Mouse (Mus musculus) retina, embryonic 14.5 days (tissue): ENCODE measurements around the gene Tmem176a.
"Not testable (repeated sequence)": the region's sequence is repeated elsewhere in the genome, so short reads cannot be mapped to it uniquely, and the experiment has no call there.

Experiments used
- DNase-seq: peaks from one replicate; pipeline ENCODE4 v3.0.0-alpha.2; 2015; ENCODE audit warnings: low spot score

The Tmem176a gene

DNA sequence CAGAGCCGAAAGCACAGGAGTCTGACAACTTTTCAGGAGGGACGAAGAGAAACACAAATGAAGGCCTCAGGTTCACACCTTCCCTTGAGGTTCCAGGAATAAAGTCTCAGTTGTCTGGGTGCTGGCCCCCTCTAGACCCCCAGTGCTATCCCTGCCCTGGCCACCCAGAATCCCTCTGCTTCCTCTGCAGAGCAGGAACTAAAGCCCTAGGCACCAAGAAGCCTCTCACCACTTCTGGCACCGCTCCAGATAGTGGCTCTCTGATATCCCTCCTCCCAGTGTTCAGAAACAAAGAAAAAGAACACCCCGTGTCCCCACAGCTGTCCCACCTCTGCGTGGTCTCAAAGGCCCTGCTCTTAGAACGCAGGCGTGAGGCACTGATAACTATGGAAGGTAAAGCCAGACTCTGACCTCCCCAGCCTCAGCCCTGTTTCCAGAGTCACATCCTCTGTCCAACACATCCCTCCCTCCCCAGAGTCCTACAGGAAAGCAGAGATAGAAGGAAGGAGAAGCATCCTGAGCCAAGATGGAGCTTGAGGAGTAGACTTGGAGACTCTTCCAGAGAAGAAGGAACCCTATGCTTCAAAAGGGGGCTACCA is at the start of gene Tmem176a:
Tmem176a (plus strand) TSS at position 549 of the 599 bp plus-strand sequence.
- DNase-seq, result peak; percentile 66

DNA sequence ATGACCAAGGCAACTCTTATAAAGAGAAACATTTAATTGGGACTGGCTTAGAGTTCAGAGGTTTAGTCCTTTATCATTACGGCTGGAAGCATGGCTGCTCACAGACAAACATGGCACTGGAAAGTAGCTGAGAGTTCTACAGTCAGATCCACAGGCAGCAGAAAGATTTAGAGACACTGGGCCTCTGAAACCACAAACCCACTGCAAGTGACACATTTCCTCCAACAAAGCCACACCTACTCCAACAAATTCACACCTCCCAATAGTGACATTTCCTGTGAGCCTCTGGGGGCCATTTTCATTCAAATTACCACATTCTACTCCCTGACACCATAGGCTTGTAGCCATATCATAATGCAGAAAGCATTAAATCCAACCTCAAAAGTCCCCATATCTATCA is 38.8 kb upstream of the Tmem176a start:
- no peak for DNase-seq

DNA sequence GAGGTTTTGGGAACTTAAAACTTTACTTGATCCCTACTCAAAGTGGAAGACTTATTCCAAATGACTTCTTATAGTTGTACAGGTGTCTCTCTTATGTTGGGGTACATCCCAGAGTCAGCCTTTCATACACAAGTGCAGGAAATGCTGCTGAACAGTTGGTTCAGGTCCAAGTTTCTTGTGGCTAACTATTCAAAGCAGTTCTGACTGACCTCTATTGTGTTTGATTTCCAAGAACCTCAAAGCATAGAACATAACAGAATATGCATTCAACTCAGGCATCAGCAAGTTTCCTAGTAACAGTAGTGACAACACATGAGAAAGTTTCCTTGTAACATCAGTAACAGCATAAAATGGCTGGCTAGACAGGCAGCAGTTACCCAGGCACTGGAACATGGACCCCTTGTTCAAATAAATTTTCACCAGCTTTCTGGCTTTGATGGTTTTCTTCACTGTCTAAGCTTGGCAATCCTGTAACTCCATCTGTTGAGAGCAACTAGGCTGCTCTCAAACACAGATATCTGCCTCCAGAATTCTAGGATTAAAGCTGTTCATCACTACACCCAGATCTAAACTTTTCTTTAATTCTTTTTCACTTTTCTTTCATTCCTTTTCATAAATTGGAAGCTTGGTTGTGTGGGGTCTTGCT is 37.2 kb upstream of the Tmem176a start:
- DNase-seq, result no peak

DNA sequence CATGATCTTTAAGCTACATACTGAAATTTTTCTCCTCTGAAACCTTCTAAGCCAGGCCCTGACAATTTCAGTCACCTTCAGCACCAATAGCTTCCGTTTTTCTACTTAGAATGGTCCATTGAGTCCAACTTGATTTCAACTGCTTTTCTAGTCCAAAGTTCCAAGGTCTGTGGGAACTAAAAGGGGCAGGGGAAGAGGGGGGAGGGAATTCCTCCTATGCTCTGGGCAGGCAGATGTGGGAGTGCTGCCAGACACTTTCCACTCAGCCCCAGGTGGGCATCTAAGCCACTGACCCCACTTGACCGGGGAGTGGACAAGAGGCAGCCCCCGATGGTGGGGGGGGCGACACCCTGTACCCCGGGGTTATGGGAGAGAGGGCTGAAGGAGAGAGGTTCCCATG is 36.4 kb upstream of the Tmem176a start:
- no peak for DNase-seq

DNA sequence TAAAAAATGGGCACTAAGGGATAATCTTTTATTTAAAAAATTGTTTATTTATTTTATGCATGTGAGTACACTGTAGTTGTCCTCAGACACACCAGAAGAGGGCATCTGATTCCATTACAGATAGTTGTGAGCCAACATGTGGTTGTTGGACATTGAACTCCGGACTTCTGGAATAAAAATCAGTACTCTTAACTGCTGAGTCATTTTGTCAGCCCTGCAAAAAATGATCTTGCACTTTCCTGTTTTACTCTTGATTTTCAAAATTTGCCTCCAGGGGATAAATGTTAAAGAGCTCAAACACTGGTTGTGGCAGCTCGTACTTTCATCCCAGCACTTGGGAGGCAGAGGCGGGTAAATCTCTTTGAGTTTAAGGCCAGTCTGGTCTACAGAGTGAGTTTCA is 34.0 kb upstream of the Tmem176a start:
- no peak for DNase-seq

DNA sequence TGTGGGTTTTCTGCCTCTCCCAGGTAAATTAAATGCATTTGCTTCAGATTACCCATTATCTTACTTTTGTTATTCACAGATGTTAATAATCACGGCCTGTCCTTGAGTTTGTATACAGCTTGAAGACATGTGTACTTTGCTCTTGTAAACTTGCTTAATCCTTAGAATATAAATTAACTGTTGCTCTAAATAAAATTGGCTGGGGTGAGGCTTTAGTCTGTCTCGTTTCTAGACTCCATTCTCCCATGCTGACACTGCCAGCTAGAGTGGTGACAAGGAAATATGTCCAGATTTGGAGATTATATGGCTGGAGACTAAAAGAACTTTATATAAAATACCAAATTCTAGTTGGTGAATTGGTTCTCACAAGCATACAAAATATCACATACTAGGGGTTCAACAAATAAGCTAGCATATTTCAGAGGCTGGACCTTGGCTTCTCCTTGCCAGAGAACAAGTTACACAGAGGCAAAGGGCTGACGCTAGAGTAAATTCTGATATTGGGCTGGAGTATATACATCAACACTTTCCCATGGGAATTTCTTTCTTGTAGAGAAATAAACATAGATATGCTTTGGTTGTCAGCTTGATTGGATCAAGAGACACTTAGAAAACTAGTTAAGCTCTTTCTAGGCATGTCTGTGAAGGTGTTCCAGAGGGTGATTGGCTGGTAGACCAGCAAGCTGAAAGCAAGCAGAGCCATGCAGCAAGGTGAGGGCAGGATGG is 31.1 kb upstream of the Tmem176a start:
- no peak for DNase-seq

DNA sequence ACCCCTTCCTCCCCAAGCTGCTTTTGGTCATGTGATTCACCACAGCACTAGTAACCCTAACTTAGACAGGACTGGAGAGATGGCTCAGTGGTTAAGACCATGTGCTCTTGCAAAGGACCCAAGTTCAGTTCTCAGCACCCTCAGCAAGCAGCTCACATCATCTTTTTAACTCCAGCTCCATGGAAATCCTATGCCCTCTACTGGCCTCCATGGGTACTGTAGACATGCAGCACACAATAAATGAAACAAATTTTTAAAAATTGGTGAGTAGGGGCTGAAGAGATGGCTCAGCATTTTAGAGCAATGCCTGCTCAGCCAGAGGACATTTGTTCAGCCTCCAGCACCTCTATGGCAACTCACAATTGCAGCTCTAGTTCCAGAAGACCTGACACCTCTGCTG is 25.7 kb upstream of the Tmem176a start:
- peak; percentile 8 for DNase-seq

DNA sequence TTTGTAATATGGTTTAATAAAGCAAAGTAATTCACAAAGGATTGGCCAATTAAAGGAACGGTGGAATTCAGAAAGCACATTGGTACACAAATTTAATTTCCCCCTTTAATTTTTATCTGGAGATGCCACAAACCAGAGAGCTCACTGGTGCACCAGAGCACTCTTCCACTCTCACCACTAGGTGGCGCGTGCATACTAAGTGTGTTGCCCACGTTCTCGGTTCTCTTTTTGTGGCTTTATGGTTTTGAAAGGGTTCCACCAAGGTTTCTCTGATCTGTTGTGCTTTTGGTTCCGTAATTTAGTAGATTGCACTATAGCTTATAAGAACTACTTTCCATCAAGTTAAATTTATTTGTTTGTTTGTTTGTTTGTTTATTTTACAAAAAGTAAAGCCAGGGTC is 22.9 kb upstream of the Tmem176a start:
- peak; percentile 92 for DNase-seq

DNA sequence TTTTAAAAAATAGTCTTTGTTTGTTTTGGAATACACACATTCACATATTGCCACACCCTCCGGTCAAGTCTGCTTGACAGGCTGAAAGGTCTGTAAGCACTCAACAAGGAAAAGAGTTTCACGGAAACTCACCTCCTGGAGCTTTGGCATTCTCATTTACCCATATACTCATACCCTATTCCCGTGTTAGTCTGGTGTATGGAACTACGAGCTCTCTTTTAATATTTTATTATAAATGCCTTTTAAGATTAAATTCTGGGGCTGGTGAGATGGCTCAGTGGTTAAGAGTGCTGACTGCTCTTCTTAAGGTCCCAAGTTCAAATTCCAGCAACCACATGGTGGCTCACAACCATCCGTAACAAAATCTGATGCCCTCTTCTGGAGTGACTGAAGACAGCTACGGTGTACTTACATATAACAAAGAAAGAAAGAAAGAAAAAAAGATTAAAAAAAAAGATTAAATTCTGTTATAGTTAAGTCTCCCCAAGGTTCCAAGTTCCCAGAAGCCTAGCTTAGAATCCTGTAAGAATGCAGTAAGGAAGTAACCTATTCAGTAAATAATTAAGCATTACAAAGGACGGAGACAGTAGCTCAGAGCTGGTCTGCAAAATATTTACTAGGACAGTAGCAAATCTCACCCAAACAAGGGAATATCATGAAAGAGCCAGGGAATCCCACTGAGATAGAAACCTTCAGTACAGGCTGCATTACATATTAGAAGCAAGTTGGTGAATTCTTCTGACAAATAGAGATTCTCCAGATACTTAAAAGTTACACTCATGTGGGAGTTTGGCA is 18.5 kb upstream of the Tmem176a start:
- not testable (repeated sequence) for DNase-seq

DNA sequence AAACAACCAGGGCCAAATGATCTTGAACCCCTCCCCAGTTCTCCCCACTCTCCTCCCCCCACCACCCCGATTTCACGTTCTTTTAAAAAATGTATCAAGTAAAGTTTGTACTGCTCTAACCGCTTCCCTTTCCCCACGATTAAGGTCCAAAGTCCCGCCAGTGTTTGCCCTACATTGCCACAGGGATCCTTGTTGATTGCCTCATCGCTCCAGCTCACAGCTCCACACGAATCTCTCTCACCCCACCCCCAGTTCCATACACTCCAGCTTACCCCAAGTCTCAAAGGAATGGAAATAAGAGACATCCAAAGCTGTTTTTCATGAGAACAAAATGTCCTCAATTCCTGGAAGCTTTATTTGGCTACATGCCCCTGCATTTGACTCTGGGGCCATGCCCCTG is 15.7 kb upstream of the Tmem176a start:
- no peak for DNase-seq

DNA sequence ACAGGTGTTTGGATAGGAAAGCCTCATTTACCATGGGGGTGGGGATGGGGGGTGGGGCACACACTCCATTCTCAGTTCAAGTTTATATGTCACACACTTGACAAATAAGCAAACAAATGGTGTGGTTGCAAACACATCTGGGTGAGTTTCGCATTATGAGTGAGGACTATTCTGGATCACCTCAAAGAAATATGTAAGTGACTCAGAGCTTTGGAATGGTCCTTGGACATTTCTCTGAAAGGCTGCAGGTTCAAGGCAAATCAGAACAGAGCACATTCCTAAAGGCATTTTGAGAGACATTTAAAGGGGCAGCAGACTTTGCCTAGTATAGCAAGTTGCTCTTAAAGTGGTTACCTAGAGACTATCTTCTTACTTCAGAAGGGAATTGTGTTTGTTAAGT is 11.7 kb upstream of the Tmem176a start:
- no peak for DNase-seq

DNA sequence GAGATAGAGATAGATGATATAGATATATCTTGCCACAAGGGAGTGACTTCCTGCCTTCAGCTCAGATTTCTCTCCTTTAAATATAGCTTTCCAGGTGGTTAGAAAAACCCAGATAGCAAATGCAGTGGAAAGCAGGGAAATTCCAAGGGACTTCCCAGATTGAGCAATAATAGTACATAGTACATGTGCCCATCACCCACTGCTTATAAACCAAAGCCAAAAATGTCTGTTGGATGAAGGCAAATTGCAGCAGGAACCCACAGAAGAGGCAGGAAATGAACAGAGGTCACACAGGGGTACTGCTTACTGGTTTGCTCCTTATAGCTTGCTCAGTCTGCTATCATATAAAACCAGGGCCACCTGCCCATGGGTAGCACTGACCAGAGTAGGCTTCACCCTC is 11.1 kb upstream of the Tmem176a start:
- DNase-seq, result no peak

DNA sequence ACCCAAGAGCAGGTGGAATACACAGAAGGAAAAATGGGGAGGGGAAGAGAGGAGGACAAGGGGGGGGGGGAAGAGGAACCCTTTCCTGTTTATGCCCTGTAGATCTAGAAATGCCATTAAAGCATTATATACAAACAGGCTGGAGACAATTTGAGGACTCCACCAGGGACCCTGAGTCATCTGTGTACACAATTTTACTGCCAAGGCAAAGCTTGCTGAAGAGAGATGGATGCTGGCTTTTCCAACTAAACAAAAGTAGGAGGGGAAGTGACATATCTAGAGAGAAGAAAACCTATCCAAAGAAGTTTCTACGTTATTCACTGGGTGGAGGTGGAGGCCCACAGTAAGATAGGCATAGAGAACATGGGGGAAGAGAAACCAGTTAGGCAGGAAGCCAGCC is 10.5 kb upstream of the Tmem176a start:
- no peak for DNase-seq

DNA sequence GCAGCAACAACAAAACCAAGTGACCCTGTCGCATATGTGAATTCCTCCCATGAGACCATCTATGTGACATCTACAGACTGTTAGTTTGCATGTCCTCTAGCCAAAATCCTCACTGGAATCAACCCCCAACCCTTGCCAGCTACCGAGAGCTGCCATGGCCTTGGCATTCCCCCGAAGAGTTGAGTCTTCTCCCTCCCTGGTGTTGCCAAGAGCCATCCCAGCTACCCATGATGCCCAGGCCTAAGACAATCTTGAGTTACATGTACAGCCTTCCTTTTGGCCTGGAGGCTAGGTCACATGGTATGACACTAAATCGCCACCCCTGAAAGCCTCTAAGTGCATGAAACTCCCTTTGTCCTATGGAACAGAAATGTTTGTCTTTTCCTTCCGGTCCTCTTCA is 9.6 kb upstream of the Tmem176a start:
- no peak for DNase-seq

DNA sequence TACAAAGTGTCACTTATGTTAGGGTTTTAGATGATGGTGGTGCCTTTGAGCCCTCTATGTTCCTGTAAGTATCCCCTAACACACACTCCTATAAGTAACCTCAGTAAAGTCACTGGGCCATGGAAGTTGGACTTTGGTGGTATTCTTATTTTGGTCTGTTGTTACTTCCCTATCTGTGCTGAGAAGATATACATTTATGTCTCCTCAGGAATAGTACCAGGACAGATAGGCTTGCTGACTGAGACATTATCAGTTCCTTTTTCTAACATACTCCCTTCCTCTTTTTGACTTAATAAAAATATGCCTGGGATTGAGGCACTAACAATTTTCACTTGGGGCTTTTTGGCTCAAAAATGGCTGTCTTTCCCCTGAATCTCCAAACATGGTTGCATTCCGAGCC is 8.3 kb upstream of the Tmem176a start:
- DNase-seq, result no peak

DNA sequence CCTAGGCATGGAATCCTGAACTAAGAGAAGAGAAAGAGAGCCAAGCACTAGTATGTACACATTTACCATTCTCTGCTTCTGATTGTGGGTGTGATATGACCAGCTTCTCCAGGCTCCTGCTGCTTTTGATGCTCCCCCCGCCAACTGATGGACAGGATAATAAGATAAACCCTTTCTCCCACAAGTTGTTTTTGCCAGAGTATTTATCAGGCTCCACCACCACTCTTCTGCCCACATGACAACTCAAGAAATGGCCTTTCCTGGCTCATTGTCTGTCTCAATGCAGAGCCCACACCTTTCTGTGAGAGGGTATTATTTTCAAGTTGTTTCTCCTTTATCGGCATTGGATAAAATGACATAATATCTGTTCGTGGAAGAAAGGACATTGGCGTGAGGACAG is 7.2 kb upstream of the Tmem176a start:
- DNase-seq, result no peak

DNA sequence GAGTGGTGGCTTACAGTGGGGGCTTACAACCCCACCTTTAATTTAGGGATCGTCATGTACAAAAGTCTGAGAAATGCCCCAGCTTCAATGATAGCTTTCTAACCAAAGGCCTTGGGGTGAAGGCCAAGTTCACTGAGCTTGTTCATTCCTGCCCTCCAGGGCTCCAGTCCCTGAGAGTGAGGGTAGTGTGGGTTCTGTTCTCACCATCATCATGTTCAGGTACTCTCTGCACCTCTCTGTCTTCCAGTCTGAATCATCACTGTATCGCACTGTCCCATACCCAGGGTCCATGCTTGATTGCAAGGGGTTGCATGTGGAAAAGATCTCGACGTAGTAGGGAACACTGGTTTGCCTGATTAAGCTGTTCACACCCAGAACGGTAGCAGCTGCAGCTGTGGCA is 5.5 kb upstream of the Tmem176a start:
- DNase-seq, result no peak

DNA sequence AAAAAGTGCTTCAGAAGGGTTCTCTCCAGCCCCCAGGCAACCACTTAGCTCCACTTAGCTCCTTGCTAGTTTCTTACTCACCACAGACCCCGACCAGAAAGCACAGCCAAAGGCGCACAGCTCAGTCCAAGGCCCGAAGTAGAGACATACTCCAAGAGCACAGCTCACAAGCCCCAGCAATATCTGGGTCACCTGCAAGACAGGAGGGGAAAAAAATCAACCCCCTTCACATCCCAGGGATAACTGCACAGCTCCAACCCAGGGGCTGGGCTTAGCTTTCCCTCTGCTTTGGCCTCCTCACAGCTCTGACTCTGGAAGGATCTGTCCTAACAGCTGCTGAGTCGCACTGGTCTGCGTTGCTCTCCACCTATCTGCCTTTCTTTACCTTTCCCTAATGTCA is 4.6 kb upstream of the Tmem176a start:
- no peak for DNase-seq

DNA sequence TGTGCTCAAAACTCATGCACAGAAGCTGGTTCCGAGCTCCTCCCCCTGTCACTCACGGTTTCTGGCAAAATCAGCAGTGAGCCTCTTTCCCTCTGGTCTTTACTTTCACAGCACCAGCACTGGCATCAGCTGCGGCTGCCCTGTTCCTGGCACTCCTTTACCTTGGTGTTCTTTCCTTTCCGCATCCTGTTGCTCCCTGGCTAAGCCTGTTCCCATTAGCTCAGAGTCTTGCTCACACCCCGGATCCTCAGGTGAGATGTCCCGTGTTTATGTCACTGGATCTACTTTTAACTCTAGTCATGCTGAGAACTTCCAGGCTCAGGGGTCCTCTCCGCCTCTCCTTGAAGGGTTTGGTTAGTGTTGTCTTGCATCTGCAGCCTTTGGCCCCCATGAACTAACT is 3.2 kb upstream of the Tmem176a start:
- no peak for DNase-seq

DNA sequence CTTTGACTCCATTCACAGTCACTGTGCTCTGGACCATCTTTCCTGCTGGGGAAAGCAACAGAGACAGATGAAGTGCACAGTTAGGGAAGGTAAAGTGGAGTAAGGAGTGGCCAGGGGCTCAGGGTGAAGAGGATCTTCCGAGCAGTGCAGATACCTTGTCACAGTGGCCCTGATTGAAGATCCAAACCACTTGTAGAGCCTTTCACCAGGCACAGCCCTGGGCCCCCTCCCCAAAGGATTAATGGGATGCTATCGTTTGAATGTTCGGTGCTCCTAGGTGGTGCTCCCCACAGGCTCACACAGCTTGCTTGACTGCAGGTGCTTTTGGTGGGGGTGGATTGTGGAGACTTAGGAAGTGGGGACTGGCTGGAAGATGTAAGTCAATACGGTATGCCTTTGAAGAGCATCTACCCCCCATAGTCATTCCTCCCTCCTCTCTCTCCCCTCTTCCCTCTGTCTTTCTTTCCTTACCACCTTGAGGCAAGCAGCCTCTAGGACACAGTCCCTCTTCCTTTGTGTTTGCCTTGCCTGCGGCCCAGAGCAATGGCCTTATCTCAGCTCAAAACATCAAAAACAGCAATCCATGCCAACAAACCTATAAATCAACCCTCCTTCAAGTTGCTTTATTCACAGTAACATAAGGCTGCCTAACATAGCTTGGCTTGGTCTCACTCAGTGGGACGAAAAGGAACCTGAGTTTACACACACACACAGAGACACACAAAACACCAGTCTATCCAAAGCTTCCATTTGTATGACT is 2.2 kb upstream of the Tmem176a start:
- DNase-seq, result no peak

DNA sequence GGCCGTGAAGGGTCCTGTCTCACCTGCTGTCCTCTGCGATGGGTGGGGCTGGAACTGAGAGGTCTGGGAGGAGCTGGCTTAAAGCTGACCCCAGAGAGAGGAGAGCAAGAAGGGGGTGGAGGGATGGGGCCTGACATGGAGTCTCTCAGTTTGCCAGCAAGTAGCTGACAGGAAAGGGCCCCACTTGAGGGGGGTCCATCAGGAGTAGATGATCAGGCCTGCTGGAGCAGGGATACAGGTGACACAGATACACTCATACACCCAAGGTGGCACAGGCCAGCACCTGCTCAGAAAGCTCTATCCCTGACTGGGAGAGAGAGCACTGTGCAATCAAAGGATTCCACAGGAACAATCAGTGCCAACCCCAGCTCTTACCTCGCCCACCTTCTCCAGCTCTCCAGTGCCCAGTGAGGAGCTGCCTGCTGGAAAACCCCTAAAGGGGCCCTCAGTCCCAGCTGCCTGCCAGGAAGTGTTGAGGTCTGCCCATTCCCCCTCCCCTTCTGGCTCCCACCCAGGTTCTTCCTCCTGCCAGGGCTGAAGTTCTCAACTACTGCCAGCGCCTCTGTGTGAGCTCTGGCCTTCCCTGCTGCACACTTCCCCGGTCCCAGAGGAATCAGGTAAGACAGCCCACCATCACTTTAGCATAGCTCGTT is 380 bp downstream of the Tmem176a start, which contains the start of gene Tmem176b:
Tmem176b (minus strand) TSS at position 524 of the 653 bp plus-strand sequence.
- peak; percentile 91 for DNase-seq
